Mouse (Mus musculus) myocyte (in vitro differentiated cells): ENCODE data around the gene Cables2. TPM values are rescaled to one million over a fixed set of nuclear protein-coding genes. Genes with fewer than 3 reads are reported as not detected.

Experiments
- H3K27me3 ChIP-seq: one replicate; pipeline ENCODE4 v1.6.1; 2011; ENCODE audit not compliant: control insufficient read depth, insufficient read depth, insufficient read length
- H3K36me3 ChIP-seq: one replicate; pipeline ENCODE4 v1.6.1; 2011; ENCODE audit not compliant: control insufficient read depth, insufficient read depth
- H3K4me2 ChIP-seq: one replicate; pipeline ENCODE4 v1.6.1; 2011; ENCODE audit warnings: low read depth, control low read depth
- H3K4me3 ChIP-seq: one replicate; pipeline ENCODE4 v1.5.1; 2011; ENCODE audit warnings: mild to moderate bottlenecking, control low read depth, moderate library complexity
- H3K79me2 ChIP-seq: one replicate; pipeline ENCODE4 v1.6.1; 2011; ENCODE audit not compliant: control insufficient read depth, insufficient read depth
- H3ac ChIP-seq: one replicate; pipeline ENCODE4 v1.6.1; 2011; ENCODE audit not compliant: control insufficient read depth, insufficient read length
- CEBPB ChIP-seq: IDR thresholded peaks from 2 replicates; pipeline ENCODE4 v1.6.1; 2011; ENCODE audit warnings: mild to moderate bottlenecking, moderate library complexity; ENCODE audit not compliant: poor library complexity, insufficient read depth, severe bottlenecking
- E2F4 ChIP-seq: IDR thresholded peaks from one replicate; pipeline ENCODE4 v1.6.1; 2011; ENCODE audit warnings: mild to moderate bottlenecking, control low read depth, moderate library complexity; ENCODE audit not compliant: insufficient read depth
- MAX ChIP-seq: IDR thresholded peaks from one replicate; pipeline ENCODE4 v1.6.1; 2011; ENCODE audit warnings: low read depth, mild to moderate bottlenecking, control low read depth
- MYOD1 ChIP-seq, 3 experiments: IDR thresholded peaks; one replicate each; pipeline ENCODE4 v1.6.1; 2011; ENCODE audit warnings: control low read depth in 2 of 3, low read depth in 2 of 3, mild to moderate bottlenecking in 2 of 3, moderate library complexity in 1 of 3; ENCODE audit not compliant: insufficient read length in 2 of 3, control insufficient read depth in 1 of 3
- MYOG ChIP-seq, 3 experiments: IDR thresholded peaks; one replicate each; pipeline ENCODE4 v1.6.1; 2011; ENCODE audit warnings: control low read depth in 2 of 3, low read depth in 2 of 3, mild to moderate bottlenecking in 2 of 3; ENCODE audit not compliant: insufficient read length in 2 of 3, control insufficient read depth in 1 of 3, insufficient read depth in 1 of 3
- POLR2A ChIP-seq: IDR thresholded peaks from one replicate; pipeline ENCODE4 v1.6.1; 2011; ENCODE audit warnings: low read depth, mild to moderate bottlenecking, control low read depth, moderate library complexity; ENCODE audit not compliant: insufficient read length
- POLR2AphosphoS2 ChIP-seq: IDR thresholded peaks from one replicate; pipeline ENCODE4 v1.6.1; 2011; ENCODE audit warnings: low read depth, control low read depth; ENCODE audit not compliant: insufficient read length
- REST ChIP-seq: IDR thresholded peaks from one replicate; pipeline ENCODE4 v1.6.1; 2011; ENCODE audit warnings: mild to moderate bottlenecking, control low read depth, moderate library complexity; ENCODE audit not compliant: insufficient read depth, insufficient read length
- SRF ChIP-seq: IDR thresholded peaks from one replicate; pipeline ENCODE4 v1.6.1; 2011; ENCODE audit warnings: low read depth; ENCODE audit not compliant: control insufficient read depth, insufficient read length
- TCF12 ChIP-seq: IDR thresholded peaks from one replicate; pipeline ENCODE4 v1.6.1; 2011; ENCODE audit warnings: mild to moderate bottlenecking, control low read depth; ENCODE audit not compliant: poor library complexity, insufficient read depth, severe bottlenecking
- TCF3 ChIP-seq: IDR thresholded peaks from one replicate; pipeline ENCODE4 v1.6.1; 2011; ENCODE audit warnings: low read depth, control low read depth; ENCODE audit not compliant: insufficient read length
- USF1 ChIP-seq: IDR thresholded peaks from one replicate; pipeline ENCODE4 v1.6.1; 2011; ENCODE audit warnings: low read depth, mild to moderate bottlenecking, control low read depth, moderate library complexity
- polyA plus RNA-seq: library from polyadenylated mRNA; unstranded; fragments of >200 nt; fragmentation: generic; extraction: Trizol; gene quantifications from one replicate; pipeline ENCODE4 v1.2.1, GENCODE M21; 2012; ENCODE audit warnings: missing spikeins

Cables2 gene
- polyA plus RNA-seq, 1 experiment, result 6.8 TPM

DNA sequence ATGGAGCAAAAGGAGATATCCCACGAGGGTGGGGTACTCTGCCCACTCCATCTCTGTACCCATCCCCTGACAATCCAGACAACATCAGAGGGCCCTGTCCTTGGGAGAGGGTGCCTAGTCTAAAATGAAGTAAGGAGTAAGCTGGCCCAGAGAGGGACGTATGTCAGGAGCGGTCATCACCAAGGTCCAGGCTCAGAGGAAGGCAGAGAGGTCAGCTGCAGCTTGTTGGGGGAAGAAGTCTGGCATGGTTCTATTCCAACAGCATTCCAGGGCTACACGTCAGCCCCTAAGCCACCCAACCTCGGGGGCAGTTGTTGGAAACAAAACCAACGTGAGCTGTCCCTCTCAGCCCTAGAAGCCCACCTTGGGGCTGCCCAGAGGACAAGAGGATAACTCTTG is 45.2 kb downstream of the Cables2 start:
- Histone ChIP-seq H3K4me2 (peak overlapping the region; percentile 85), H3K27me3 (no peaks in the 10 kb centered on the region), H3K36me3 (no peaks in the 10 kb centered on the region), H3K4me3 (peak overlapping the region; percentile 85), H3K79me2 (peaks cover 23% of the 10 kb centered on the region), H3ac (no peak overlapping the region)
- TF ChIP-seq USF1, result no peak
- no peak for TF ChIP-seq MYOG (IDR thresholded peaks at IDR 0.05; ENCODE audit: control insufficient read depth in 1 of 3, insufficient read depth in 1 of 3, insufficient read length in 2 of 3, low read depth in 2 of 3)
- TF ChIP-seq POLR2A, result no peak
- TF ChIP-seq TCF12, result no peak
- TF ChIP-seq SRF, result no peak
- no peak for TF ChIP-seq TCF3
- no peak for TF ChIP-seq MAX
- no peak for TF ChIP-seq POLR2AphosphoS2
- no peak for TF ChIP-seq E2F4
- no peak for TF ChIP-seq CEBPB
- no peak for TF ChIP-seq REST
- no peak for TF ChIP-seq MYOD1 (IDR thresholded peaks at IDR 0.05; ENCODE audit: control insufficient read depth in 1 of 3, insufficient read length in 2 of 3, low read depth in 2 of 3)

GRCm38 (mm10) chr2:180227262-180228059 is 45.8 kb downstream of the Cables2 start:
- Histone ChIP-seq H3ac (no peak overlapping the region), H3K4me2 (peak overlapping the region; percentile 85), H3K27me3 (no peaks in the 10 kb centered on the region), H3K79me2 (peaks cover 29% of the 10 kb centered on the region), H3K4me3 (peak overlapping the region; percentile 85), H3K36me3 (no peaks in the 10 kb centered on the region)
- peak; percentile 99 for TF ChIP-seq TCF3
- no peak for TF ChIP-seq USF1
- peak; percentile 66 for TF ChIP-seq POLR2A
- TF ChIP-seq POLR2AphosphoS2, result peak; percentile 68
- peak; percentile 63 to 99 (median 98) for TF ChIP-seq MYOD1 (IDR thresholded peaks at IDR 0.05; ENCODE audit: control insufficient read depth in 1 of 3, insufficient read length in 2 of 3, low read depth in 2 of 3)
- TF ChIP-seq MAX, result no peak
- TF ChIP-seq CEBPB, result no peak
- peak; percentile 99 for TF ChIP-seq TCF12
- TF ChIP-seq MYOG (IDR thresholded peaks at IDR 0.05; ENCODE audit: control insufficient read depth in 1 of 3, insufficient read depth in 1 of 3, insufficient read length in 2 of 3, low read depth in 2 of 3), result peak; percentile 98 to 100 (median 99)
- TF ChIP-seq SRF, result no peak
- no peak for TF ChIP-seq REST
- peak; percentile 15 for TF ChIP-seq E2F4

DNA sequence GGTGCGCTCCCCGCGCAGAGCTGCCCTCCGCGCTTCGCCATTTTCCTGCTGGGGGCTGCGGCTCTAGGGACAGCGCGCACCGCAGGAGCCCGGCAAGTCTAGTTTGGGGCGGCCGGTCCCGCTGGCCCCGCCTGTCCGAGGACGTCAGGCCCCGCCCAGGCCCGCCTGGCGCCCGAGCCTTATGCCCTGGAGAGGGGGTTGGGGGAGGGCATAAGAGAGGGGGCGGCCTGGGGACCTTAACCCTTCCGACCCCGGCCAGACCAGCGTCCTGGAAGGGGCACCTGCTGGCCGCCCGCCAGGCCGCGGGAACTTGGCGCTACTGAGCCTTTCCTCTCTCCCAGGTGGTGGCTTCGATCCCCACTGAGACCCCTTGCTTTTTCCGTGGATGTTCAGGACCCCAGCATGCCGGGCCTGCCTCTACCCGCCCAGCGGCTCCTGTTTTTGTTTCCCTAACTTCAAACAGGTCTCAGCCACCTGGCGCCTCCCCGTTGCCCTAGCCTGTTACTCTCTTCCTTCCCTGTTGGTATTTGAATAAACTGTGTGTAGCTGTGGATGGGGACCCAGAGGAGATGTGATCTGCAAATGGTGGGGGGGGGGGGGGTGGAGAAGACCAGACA is 47.4 kb downstream of the Cables2 start, which contains the start of gene Lama5:
Gene Lama5, minus strand, starts transcription at position 98 of the 617 bp plus-strand sequence.
- H3K4me2 ChIP-seq, result peak within 1 kb of the TSS; percentile 88
- TF ChIP-seq POLR2A, result peak; percentile 66
- peak; percentile 61 for TF ChIP-seq POLR2AphosphoS2
- TF ChIP-seq TCF12, result no peak
- peaks cover 43% of the 10 kb centered on the region for H3K79me2 ChIP-seq
- H3K36me3 ChIP-seq, result no peaks in the 10 kb centered on the region
- peak within 1 kb of the TSS; percentile 50 for H3ac ChIP-seq
- H3K4me3 ChIP-seq, result peak within 1 kb of the TSS; percentile 85
- no peaks in the 10 kb centered on the region for H3K27me3 ChIP-seq

- peak overlapping the region; percentile 85 for H3K4me3 ChIP-seq
- H3K36me3 ChIP-seq, result no peaks in the 10 kb centered on the region
- H3K27me3 ChIP-seq, result no peaks in the 10 kb centered on the region
- peak overlapping the region; percentile 88 for H3K4me2 ChIP-seq
- peaks cover 44% of the 10 kb centered on the region for H3K79me2 ChIP-seq
- TF ChIP-seq CEBPB (no peak), USF1 (peak; percentile 68), MYOD1 (IDR thresholded peaks at IDR 0.05; ENCODE audit: control insufficient read depth in 1 of 3, insufficient read length in 2 of 3, low read depth in 2 of 3) (no peak), POLR2A (peak; percentile 21), MAX (no peak)
- H3ac ChIP-seq, result peak overlapping the region; percentile 50
Measured at GRCm38 (mm10) chr2:180225044-180225761, 48.1 kb downstream of the Cables2 start.
